Mouse (Mus musculus): Measurements from ENCODE around the gene Pdpk1.

The Pdpk1 gene

GRCm38 (mm10) chr17:24150824-24151223, at the start of gene Pdpk1:
Gene Pdpk1 (minus strand): TSS chr17:24150924.
- DNase-seq (ENCODE audit: low read depth) = no peak

DNA sequence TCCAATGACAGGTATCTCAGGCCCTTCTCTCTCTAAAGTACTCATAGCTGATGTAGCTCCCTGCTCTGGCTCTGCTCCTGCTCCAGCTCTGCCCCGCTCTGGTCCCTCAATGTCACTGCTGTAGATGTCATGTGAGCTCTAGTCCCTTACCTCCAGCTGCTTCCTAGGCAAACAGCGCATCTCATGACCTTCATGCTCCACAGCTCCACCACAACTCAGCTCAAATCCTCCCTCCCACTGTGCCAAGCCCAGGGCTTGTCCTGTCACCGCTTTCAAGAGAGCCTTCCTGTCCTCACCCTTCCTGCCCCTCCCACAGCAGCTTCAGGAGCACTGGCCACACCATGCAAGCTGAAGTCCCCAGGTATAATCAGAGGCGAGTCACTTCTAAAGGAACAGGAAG, 49.0 kb upstream of the Pdpk1 start:
- DNase-seq (ENCODE audit: low read depth) = no peak

- no peak for DNase-seq (ENCODE audit: low read depth)
Measured at GRCm38 (mm10) chr17:24199252-24199651, 48.5 kb upstream of the Pdpk1 start.

DNA sequence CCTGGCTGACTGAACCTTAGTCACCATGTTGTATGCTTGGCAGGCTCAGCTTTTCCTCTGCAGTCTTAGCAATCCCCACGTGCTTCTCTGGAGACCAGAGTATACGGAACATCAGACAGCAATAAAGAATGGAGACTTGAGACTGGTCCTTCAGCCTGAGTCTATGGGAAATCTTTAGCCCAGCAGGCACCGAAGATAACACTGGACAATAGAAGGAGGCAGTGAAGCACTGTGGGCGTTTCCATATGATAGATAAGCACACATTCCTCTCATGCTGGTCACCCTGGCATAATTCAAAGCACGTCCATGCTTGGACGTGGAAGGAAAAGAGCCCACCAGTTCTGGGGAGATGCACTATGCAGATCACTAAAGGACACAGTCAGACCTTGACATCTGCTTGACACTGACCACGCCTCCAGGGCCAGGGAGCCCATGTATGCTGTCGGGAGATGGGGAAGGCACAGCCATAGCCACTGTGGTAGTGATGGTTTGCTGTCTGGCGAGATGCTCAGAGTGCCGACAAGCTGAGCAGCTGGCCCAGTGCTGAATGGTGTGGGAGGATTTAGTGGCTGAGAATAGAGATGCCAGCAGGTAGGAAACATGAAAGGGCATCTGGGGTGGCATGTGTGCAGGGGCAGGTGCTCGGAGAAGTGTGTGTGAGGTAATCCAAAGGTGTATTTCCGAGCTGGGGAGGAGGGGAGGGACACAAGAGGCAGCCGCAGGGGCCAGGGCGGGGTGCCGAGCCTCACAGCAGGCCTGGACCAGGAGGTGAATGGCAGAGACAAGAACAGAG, 46.5 kb upstream of the Pdpk1 start:
- no peak for DNase-seq (ENCODE audit: low read depth)

GRCm38 (mm10) chr17:24195349-24195748, 44.6 kb upstream of the Pdpk1 start:
- DNase-seq (ENCODE audit: low read depth) = no peak

DNA sequence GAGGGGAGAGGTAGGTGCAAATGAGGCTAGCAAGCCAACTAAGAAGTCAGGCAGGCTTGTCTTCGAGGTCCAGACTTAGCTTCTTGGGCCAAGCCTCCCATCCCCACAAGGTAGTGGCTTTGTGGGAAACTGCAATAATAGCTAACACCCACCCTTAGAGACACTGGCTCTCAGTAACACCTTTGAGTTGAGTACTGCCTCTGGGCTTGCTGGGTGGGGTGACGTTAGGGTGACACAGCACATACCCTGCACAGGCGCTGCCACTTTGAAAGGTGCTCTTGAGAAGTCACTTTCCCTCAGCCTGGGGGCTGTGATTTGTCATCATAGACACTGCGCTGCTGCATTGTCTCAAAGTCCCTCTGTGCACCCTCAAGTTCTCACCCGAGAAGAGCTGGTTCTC, 43.0 kb upstream of the Pdpk1 start:
- DNase-seq (ENCODE audit: low read depth) = no peak

DNA sequence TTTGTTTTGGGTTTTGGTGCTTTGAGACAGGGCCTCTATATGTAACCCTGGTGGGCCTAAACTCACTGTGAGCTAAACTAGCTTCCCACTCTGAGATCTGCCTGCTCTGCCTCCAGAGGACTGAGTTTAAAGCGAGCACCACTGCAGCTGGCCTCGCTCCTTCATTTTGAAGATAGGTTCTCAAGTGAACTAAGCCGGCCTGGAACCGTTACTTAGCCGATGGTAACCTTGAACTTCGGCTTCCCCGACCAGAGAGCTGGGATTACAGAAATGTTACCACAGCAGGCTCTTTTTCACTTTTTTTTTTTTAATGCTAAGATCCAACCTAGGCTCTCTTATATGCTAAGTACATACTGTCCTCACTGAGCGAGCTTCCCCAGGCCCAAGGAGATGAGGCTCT, 42.5 kb upstream of the Pdpk1 start:
- DNase-seq (ENCODE audit: low read depth) = no peak

DNA sequence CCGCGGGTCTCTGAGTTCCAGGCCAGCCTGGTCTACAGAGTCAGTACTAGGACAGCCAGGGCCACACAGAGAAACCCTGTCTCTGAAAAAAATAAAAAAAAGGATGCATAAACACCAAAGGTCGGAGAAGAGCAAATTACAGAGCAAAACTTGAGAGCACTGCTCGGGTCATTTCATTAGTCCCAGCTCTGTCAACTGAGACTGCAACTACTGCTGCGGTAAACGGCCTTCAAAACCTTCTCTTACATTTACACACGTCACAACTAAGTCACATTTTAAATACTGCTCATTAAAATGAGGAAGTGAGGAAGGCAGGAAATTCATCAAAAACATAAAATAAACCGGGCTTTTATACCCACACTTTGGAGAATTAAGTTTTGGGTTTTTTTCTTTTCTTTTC, 42.1 kb upstream of the Pdpk1 start:
- DNase-seq (ENCODE audit: low read depth) = no peak

GRCm38 (mm10) chr17:24191481-24191880, 40.8 kb upstream of the Pdpk1 start:
- no peak for DNase-seq (ENCODE audit: low read depth)

GRCm38 (mm10) chr17:24190934-24191333, 40.2 kb upstream of the Pdpk1 start:
- DNase-seq (ENCODE audit: low read depth) = no peak

DNA sequence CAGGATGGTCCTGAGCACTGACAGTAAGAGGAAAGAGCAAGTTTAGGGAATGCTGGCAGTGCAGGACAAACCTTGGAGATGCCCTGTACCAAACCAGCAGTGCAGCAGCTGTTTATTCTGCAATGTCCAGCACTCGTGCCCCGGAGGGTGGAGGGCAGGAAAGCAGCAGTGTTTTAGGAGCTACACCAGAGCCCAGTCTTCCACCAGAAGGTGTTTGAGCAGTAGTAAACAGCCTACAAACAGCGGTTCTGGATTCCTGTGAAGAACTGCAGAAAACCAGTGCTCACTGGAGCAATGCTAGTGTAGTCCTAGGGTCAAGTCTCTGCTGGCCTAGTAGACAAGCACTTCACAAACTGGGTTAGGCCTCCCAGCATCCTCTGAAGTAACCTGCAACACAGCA, 23.5 kb upstream of the Pdpk1 start:
- DNase-seq (ENCODE audit: low read depth) = no peak

- DNase-seq (ENCODE audit: low read depth) = peak; percentile 57
Measured at GRCm38 (mm10) chr17:24173423-24173822, 22.7 kb upstream of the Pdpk1 start.

GRCm38 (mm10) chr17:24171738-24172137, 21.0 kb upstream of the Pdpk1 start:
- no peak for DNase-seq (ENCODE audit: low read depth)

- DNase-seq (ENCODE audit: low read depth) = no peak
Measured at GRCm38 (mm10) chr17:24170729-24171128, 20.0 kb upstream of the Pdpk1 start.

DNA sequence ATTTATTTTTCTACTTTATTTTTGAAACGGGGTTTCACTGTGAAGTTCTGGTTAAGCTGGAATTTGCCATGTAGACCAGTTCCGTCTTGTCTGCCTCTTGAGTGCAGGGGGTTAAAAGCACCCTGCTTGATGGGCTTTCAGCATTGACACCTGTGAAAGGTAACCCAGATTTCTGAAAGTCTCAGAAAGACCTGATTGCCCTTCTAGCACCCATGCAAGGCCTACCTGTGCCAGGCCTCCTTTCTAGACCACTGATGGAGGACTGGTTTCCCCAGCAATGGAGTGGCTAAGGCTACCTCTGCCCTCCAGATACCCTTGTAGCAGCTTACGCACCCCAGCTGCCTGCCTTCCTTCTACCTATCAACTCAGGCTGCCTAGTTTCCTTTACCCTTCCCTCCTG, 19.4 kb upstream of the Pdpk1 start:
- DNase-seq (ENCODE audit: low read depth) = no peak

DNA sequence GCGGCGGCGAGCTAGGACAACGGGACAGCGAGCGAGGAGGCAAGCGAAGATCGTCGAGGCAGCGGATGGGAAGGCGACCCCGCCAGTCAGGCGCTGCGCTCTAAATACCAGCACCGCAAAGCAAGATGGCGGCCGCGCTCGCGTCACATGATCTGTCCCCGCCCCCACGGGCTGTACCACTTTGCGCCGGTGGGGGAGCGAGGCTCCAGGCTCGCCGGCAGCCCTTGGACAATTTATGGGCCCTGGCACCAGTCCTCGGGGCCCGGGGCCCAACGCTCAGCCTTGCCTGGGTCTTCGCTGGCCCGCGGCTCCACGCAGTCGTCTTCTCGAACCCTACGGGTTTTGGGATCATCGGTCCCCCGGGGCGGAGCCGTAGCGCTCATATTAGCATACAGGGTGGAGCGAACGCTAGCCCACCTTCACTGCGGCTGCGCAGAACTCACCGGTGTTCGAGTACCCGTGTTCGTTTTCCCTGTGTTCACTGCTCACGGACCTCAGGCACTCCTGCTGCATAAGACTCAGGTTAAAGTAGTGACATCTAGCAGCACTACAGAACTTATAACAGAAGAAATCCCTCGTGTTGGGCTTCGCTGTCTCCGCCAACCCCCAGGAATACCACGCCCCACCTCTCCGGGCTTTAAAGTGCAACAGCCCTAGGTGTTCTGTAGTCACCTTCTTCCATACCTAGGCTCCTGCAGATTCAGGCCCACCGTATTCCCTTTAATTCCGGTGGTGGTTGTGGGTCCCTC, 18.8 kb upstream of the Pdpk1 start, which contains the start of gene Atp6v0c:
Gene Atp6v0c (minus strand): TSS at position 386 of the 749 bp plus-strand sequence.
- DNase-seq (ENCODE audit: low read depth) = peak; percentile 93

- DNase-seq (ENCODE audit: low read depth) = peak; percentile 42
Measured at GRCm38 (mm10) chr17:24168590-24169277, 18.0 kb upstream of the Pdpk1 start.

DNA sequence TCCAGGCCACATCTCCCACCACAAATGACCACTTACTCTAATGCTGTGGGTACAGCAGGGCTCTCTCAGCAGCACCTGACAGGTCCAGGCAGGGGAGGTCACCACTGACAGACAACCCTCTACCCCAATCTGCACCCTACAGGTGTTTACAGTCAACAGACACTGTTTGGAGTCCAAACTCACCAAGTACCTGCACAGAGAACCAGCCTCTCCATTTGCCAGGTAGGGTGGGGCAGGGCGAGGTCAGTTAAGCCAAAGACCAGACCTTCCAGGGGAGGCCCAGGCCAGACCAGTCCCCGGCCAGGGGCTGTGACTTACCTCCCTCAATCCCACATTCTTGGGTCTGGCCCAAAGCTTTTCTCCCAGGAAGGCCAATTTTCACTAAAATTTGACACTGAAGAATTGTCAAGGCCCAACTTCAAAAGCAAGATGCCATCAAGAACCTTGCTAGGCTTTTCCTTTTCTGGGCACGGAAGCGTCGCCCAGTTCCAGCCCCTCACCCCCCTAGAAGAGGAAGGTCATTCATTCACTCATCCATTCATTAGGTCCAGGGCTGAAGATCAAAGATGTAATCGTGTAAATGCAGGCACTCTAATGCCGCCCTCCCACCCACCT, 17.3 kb upstream of the Pdpk1 start:
- no peak for DNase-seq (ENCODE audit: low read depth)

GRCm38 (mm10) chr17:24167120-24167519, 16.4 kb upstream of the Pdpk1 start:
- no peak for DNase-seq (ENCODE audit: low read depth)

DNA sequence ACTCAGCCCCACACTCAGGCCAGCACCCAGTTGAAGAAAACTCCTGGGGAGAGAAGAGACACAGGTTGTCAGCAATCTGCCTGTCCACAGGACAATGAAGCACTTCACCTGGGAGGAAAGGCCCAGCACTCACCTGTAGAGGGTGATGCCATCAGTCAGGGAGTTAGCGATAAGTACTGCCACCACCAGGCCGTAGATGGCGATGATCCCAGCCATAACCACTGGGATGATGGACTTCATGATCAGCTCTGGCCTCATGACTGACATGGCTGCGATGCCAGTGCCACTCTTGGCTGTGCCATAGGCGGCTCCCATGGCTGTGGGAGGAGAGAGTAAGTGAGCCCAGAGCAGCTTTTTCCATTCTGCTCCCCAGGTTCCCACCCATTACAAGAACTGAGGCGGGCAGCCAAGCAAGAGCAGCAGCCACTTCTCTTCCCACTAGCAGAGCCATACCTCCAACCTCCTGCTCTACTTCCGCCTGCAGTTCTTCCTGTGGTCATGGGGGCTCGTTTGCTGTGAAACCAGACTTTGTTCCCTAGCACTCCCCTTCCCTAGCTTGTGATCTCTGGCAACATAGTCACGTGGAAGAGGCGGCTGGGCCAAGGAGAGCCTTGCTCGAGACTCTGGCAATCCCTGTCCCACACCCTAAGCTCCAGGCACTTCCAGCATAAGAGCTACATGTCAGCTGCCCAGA, 14.0 kb upstream of the Pdpk1 start:
- no peak for DNase-seq (ENCODE audit: low read depth)

DNA sequence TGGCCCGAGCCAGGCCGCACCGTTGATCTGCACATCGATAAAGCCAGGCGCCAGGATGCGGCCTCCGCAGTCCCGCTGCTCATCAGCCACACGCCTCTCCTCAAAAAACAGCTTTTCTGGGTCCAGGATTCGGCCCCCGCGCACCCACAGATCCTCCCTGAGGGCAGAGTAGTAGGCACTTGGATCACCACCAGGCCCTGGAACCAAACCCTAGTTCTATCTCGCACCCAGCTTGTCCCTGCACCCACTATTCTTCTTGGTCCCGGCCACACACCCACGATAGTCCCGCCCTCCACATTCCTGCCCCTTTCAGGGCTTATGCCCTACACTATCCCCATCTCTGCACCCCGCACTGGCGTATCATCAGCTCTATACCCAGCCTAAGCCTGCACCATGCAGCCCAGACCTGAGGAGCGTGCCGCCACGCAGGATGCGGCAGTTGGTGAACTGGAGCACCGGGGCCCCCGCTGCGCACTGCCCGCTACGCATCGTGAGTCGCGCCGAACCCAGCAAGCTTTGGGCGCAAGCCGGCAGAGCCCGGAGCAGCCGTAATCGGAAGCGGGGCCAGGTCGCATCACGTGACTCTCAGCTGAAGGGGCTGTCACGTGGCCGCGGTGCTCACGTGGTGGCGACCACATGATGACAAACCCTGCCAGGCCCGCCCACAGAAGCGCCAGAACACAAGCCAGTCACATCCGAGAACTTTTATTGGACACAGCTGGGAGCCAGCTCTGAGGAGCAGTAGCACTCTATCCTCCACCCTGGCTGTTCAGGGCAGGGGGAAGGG, 12.6 kb upstream of the Pdpk1 start, which contains the start of gene Amdhd2:
Gene Amdhd2 (minus strand): TSS at position 591 of the 787 bp plus-strand sequence.
- peak; percentile 87 for DNase-seq (ENCODE audit: low read depth)
